Mouse (Mus musculus): ENCODE measurements around the gene Syt17. TPM values are rescaled to one million over a fixed set of nuclear protein-coding genes. Genes with fewer than 3 reads are reported as not detected.
"Not testable (repeated sequence)": the region's sequence is repeated elsewhere in the genome, so short reads cannot be mapped to it uniquely, and the experiment has no call there.

Gene Syt17
- polyA plus RNA-seq, 1 experiment from 2014 or later: 8.2 TPM

- no peak overlapping the region for H3K4me3 ChIP-seq
- no peak overlapping the region for H3K9ac ChIP-seq
- no peak for ATAC-seq (ENCODE audit: low FRiP score, low read depth)
- WGBS: 81% methylated on average over 6 of the region's 6 CpGs
- H3K9me3 ChIP-seq: no peaks in the 10 kb centered on the region
- H3K4me2 ChIP-seq (replicated peaks): no peak overlapping the region
- H3K36me3 ChIP-seq: no peaks in the 10 kb centered on the region
- peaks cover 6% of the 10 kb centered on the region for H3K4me1 ChIP-seq
- no peak overlapping the region for H3K27ac ChIP-seq
- no peaks in the 10 kb centered on the region for H3K27me3 ChIP-seq (replicated peaks)
Measured at GRCm38 (mm10) chr7:118363587-118364233, 84.3 kb downstream of the Syt17 start.

GRCm38 (mm10) chr7:118362931-118363330 lies 85.1 kb downstream of the Syt17 start:
- H3K4me3 ChIP-seq: no peak overlapping the region
- WGBS: 96% methylated on average over 1 of the region's 1 CpGs

GRCm38 (mm10) chr7:118362258-118362657 lies 85.8 kb downstream of the Syt17 start:
- 75% methylated on average over 3 of the region's 3 CpGs for WGBS
- peaks cover 6% of the 10 kb centered on the region for H3K4me1 ChIP-seq
- no peak overlapping the region for H3K9ac ChIP-seq
- no peaks in the 10 kb centered on the region for H3K36me3 ChIP-seq
- H3K27ac ChIP-seq: no peak overlapping the region
- H3K4me3 ChIP-seq: no peak overlapping the region
- no peak for ATAC-seq (ENCODE audit: low FRiP score, low read depth)
- no peaks in the 10 kb centered on the region for H3K27me3 ChIP-seq (replicated peaks)
- no peaks in the 10 kb centered on the region for H3K9me3 ChIP-seq
- H3K4me2 ChIP-seq (replicated peaks): no peak overlapping the region

More at GRCm38 (mm10) chr7:118362931-118363330, 85.1 kb downstream of the Syt17 start:
- Histone ChIP-seq H3K36me3 (no peaks in the 10 kb centered on the region), H3K9me3 (no peaks in the 10 kb centered on the region), H3K27me3 (replicated peaks) (no peaks in the 10 kb centered on the region), H3K27ac (no peak overlapping the region), H3K4me1 (peaks cover 6% of the 10 kb centered on the region), H3K4me2 (replicated peaks) (no peak overlapping the region), H3K9ac (no peak overlapping the region)
- no peak for ATAC-seq (ENCODE audit: low FRiP score, low read depth)

- Histone ChIP-seq H3K4me2 (replicated peaks) (no peak overlapping the region), H3K9ac (no peak overlapping the region), H3K9me3 (no peaks in the 10 kb centered on the region), H3K27me3 (replicated peaks) (no peaks in the 10 kb centered on the region), H3K27ac (no peak overlapping the region), H3K36me3 (no peaks in the 10 kb centered on the region), H3K4me1 (no peaks in the 10 kb centered on the region), H3K4me3 (no peak overlapping the region)
- 48% methylated on average over 3 of the region's 3 CpGs for WGBS
- ATAC-seq (ENCODE audit: low FRiP score, low read depth): no peak
Measured at GRCm38 (mm10) chr7:118358977-118359376, 89.0 kb downstream of the Syt17 start.

GRCm38 (mm10) chr7:118356410-118357005 lies 91.5 kb downstream of the Syt17 start:
- not testable (repeated sequence) for H3K4me1 ChIP-seq; H3K4me2 ChIP-seq (replicated peaks); H3K27ac ChIP-seq; H3K9ac ChIP-seq; ATAC-seq (ENCODE audit: low FRiP score, low read depth); H3K9me3 ChIP-seq; H3K36me3 ChIP-seq; H3K27me3 ChIP-seq (replicated peaks); H3K4me3 ChIP-seq
- WGBS: 85% methylated on average over 8 of the region's 8 CpGs

- 76% methylated on average over 2 of the region's 2 CpGs for WGBS
- no peaks in the 10 kb centered on the region for H3K4me1 ChIP-seq
- ATAC-seq (ENCODE audit: low FRiP score, low read depth): no peak
- no peak overlapping the region for H3K9ac ChIP-seq
- no peaks in the 10 kb centered on the region for H3K27me3 ChIP-seq (replicated peaks)
- H3K9me3 ChIP-seq: no peaks in the 10 kb centered on the region
- no peaks in the 10 kb centered on the region for H3K36me3 ChIP-seq
- H3K27ac ChIP-seq: no peak overlapping the region
- H3K4me2 ChIP-seq (replicated peaks): no peak overlapping the region
- no peak overlapping the region for H3K4me3 ChIP-seq
Measured at GRCm38 (mm10) chr7:118350840-118351239, 97.2 kb downstream of the Syt17 start.

- no peaks in the 10 kb centered on the region for H3K36me3 ChIP-seq
- no peak for ATAC-seq (ENCODE audit: low FRiP score, low read depth)
- no peaks in the 10 kb centered on the region for H3K4me1 ChIP-seq
- no peak overlapping the region for H3K9ac ChIP-seq
- no peak overlapping the region for H3K4me2 ChIP-seq (replicated peaks)
- H3K27me3 ChIP-seq (replicated peaks): no peaks in the 10 kb centered on the region
- no peaks in the 10 kb centered on the region for H3K9me3 ChIP-seq
- no peak overlapping the region for H3K27ac ChIP-seq
- H3K4me3 ChIP-seq: no peak overlapping the region
- WGBS: 88% methylated on average over 2 of the region's 2 CpGs
Measured at GRCm38 (mm10) chr7:118346943-118347342, 101.1 kb downstream of the Syt17 start.

GRCm38 (mm10) chr7:118346432-118346831 lies 101.6 kb downstream of the Syt17 start:
- H3K4me2 ChIP-seq (replicated peaks): no peak overlapping the region
- no peak for ATAC-seq (ENCODE audit: low FRiP score, low read depth)
- no peaks in the 10 kb centered on the region for H3K4me1 ChIP-seq
- H3K36me3 ChIP-seq: no peaks in the 10 kb centered on the region
- WGBS: 72% methylated on average over 2 of the region's 2 CpGs
- H3K4me3 ChIP-seq: no peak overlapping the region
- H3K27ac ChIP-seq: no peak overlapping the region
- no peaks in the 10 kb centered on the region for H3K9me3 ChIP-seq
- H3K9ac ChIP-seq: no peak overlapping the region
- H3K27me3 ChIP-seq (replicated peaks): no peaks in the 10 kb centered on the region

- no peak for ATAC-seq (ENCODE audit: low FRiP score, low read depth)
- H3K4me1 ChIP-seq: no peaks in the 10 kb centered on the region
- no peak overlapping the region for H3K4me2 ChIP-seq (replicated peaks)
- H3K9ac ChIP-seq: no peak overlapping the region
- H3K36me3 ChIP-seq: no peaks in the 10 kb centered on the region
- H3K27ac ChIP-seq: no peak overlapping the region
- no peaks in the 10 kb centered on the region for H3K9me3 ChIP-seq
- H3K4me3 ChIP-seq: no peak overlapping the region
- WGBS: 81% methylated on average over 3 of the region's 3 CpGs
- H3K27me3 ChIP-seq (replicated peaks): no peaks in the 10 kb centered on the region
Measured at GRCm38 (mm10) chr7:118345396-118345795, 102.6 kb downstream of the Syt17 start.

- H3K9me3 ChIP-seq: no peaks in the 10 kb centered on the region
- H3K27ac ChIP-seq: no peak overlapping the region
- H3K4me3 ChIP-seq: no peak overlapping the region
- H3K36me3 ChIP-seq: no peaks in the 10 kb centered on the region
- H3K27me3 ChIP-seq (replicated peaks): no peaks in the 10 kb centered on the region
- no peaks in the 10 kb centered on the region for H3K4me1 ChIP-seq
- H3K4me2 ChIP-seq (replicated peaks): no peak overlapping the region
- 88% methylated on average over 9 of the region's 9 CpGs for WGBS
- no peak for ATAC-seq (ENCODE audit: low FRiP score, low read depth)
- no peak overlapping the region for H3K9ac ChIP-seq
Measured at GRCm38 (mm10) chr7:118344701-118345100, 103.3 kb downstream of the Syt17 start.

Other genes with a start within 250 kb of the Syt17 start
- 18.8 and 24.6 TPM in 2 replicates for gene Smg1, start 204.6 kb downstream of the Syt17 start, polyA plus RNA-seq (2016; fragmentation: Nextera tagmentation; extraction: Ambion mirVana)
- 2.0 and 2.4 TPM in 2 replicates for gene Itpripl2, start 43.8 kb upstream of the Syt17 start, polyA plus RNA-seq (2016; fragmentation: Nextera tagmentation; extraction: Ambion mirVana)
- 100 and 101 TPM in 2 replicates for gene Coq7, start 85.1 kb upstream of the Syt17 start, polyA plus RNA-seq (2016; fragmentation: Nextera tagmentation; extraction: Ambion mirVana)
- 8.4 and 9.4 TPM in 2 replicates for gene Tmc7, start 136.5 kb upstream of the Syt17 start, polyA plus RNA-seq (2016; fragmentation: Nextera tagmentation; extraction: Ambion mirVana)
- 0.10 and 0.25 TPM in 2 replicates for gene Tmc5, start 149.1 kb upstream of the Syt17 start, polyA plus RNA-seq (2016; fragmentation: Nextera tagmentation; extraction: Ambion mirVana)

Measured in neural tube, embryonic 12.5 days (tissue).